Mouse (Mus musculus) adrenal gland, adult (tissue): ENCODE data around the gene Ces1d.

Experiments
- DNase-seq, 2 experiments: peaks; one replicate each; pipeline ENCODE4 v3.0.0; 2022 to 2023; ENCODE audit warnings: low spot score in 1 of 2; ENCODE audit not compliant: inconsistent age in 2 of 2

The Ces1d gene

DNA sequence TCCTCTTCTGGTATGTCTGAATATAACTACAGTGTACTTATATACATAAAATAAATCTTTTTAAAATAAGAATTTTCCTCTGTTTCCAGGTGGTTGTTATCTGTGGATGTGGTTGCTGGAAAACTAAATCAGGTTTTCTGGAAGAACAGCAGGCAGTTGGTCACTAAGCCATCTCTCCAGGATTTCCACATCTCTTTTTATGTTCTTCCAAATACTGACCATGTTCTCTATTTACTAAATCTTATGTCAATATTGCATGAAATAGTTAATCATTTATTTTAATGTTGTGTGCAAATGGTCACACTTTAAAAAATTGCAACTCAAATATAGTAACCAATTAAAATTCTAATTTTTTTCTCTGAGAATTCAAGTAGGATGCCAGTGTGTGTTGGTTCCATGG lies 50.3 kb downstream of the Ces1d start:
- no peak for DNase-seq

DNA sequence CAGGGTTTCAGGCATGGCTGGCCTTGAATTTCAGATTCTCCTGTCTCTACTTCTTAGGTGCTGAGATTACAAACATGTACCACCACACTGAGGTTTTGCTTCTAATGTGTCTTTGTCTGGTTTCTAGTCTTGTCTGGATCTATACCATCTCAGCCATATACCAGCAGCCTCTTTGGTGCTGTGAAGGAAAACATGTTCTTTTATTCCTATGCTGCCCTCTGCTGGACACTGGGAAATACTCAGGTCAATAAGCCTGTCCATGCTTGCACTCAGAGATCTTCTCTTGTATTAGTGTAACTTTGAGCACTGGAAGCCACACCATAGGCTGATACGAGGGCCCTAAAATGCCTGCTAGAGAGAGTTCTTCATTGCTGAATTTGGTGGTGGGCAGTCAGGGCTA lies 56.9 kb downstream of the Ces1d start:
- DNase-seq = peak; percentile 35 to 83

DNA sequence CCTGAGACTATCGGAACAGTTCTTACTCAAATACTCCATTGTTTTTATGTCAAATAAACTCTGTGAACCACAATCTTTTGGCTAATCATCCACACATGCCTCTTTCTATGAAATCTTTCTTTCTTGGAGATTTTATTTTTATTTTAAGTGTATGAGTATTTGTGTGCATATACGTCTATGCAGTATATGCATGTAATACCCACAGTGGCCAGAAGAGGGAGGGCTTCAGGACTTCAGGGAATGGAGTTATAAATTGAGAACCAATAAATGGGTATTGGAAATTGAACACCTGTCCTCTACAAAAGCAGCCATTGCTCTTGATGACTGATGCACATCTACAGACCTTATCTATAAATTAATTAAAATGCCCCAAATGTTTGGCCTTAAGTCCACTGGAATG lies 65.4 kb downstream of the Ces1d start:
- no peak for DNase-seq

DNA sequence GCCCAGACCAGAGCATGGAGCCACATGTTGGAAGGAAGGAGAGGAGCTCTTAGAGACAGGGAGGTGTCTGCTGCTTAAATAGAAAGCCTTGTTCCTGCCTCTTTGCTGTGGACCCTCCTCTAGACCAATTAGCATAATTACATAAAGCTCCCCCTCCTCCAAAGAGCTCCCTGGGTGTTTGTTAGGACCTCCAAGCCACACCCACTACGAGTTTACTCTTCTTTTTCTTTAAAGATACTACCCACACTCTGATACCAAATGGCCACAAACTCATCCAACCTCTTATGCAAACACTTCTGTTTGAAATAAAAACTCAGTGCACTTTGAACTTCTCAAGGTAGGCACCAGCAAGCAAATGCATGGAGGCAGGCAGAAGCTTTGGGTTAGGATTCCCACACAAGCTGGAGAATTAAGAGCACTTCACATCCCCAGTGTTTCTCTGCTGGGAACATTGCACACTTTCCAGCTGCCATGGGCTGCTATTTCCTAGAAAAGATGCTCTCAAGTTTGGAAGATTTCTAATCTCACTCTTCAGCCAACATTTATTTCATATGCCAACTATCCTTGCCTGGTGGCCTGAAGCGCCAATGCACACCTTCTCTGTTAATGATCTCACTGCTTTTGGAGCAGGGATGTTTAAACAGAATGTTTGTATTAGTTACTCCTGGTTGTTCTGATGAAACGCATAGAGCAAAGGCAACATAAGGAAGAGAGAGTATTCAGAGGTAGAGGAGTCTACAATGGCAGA lies 66.2 kb downstream of the Ces1d start, which contains the start of gene Ces1c:
TSS of gene Ces1c (minus strand) at position 51 of the 748 bp plus-strand sequence.
- no peak for DNase-seq

DNA sequence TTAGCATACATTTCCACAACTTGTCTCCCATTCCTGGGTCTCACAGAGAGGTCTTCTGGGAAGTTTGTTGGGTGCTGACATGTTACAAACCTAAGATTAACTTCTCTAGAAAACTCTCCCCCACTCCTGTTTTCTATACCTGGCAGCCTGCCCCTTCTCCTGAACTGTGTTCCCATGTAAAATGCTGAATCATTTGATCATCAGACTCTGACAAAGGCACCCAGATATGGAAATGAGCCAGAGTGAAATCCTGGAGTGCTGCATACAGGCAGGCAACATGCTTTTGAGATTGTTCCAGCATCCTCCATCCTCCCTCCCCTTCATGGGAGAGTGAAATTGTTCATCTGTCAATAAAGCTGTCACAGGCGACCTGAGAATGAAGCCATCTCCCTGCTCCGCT lies 71.2 kb downstream of the Ces1d start:
- peak; percentile 5 to 27 for DNase-seq

DNA sequence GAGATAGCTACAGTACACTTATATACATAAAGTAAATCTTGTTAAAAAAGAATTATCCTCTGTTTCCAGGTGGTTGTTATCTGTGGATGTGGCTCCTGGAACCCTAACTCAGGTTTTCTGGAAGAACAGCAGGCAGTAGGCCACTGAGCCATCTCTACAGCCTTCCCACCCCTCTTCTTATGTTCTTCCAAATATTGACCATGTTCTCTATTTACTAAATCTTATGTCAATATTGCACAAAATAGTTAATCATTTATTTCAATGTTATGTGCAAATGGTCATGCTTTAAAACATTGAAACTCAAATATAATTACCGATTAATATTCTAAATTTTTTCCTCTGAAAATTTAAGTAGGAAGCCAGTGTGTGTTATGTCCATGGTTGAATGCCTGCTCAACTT lies 75.6 kb downstream of the Ces1d start:
- no peak for DNase-seq
